Mouse (Mus musculus): ENCODE results near the gene Nf1. TPM values are rescaled to one million over a fixed set of nuclear protein-coding genes. Genes with fewer than 3 reads are reported as not detected.

Gene Nf1
- polyA plus RNA-seq, 1 experiment from 2014 or later, result 8.2 TPM

- no peaks in the 10 kb centered on the region for H3K9me3 ChIP-seq (replicated peaks; ENCODE audit: low read length)
- H3K36me3 ChIP-seq (ENCODE audit: insufficient read depth, low read length), result no peaks in the 10 kb centered on the region
- no peak overlapping the region for H3K27ac ChIP-seq
- 92% methylated on average over 5 of the region's 5 CpGs for WGBS
- H3K4me2 ChIP-seq (ENCODE audit: low read length), result no peak overlapping the region
- ATAC-seq (replicated peaks; ENCODE audit: low FRiP score, low read depth), result no peak
- H3K4me3 ChIP-seq (replicated peaks; ENCODE audit: low read depth, low read length), result no peak overlapping the region
- H3K27me3 ChIP-seq (ENCODE audit: insufficient read depth, low read length), result no peaks in the 10 kb centered on the region
- peak; percentile 55 for TF ChIP-seq CTCF (IDR thresholded peaks at IDR 0.05; ENCODE audit: low read depth)
- H3K4me1 ChIP-seq (replicated peaks; ENCODE audit: insufficient read depth, low read length), result peaks cover 11% of the 10 kb centered on the region; the same call in 1 of the 2 replicates
- no peak overlapping the region for H3K9ac ChIP-seq (ENCODE audit: low read depth, low read length)
- no peak for DNase-seq (ENCODE audit: low spot score)
Observed at GRCm38 (mm10) chr11:79336722-79337267, 2.7 kb upstream of the Nf1 start.

DNA sequence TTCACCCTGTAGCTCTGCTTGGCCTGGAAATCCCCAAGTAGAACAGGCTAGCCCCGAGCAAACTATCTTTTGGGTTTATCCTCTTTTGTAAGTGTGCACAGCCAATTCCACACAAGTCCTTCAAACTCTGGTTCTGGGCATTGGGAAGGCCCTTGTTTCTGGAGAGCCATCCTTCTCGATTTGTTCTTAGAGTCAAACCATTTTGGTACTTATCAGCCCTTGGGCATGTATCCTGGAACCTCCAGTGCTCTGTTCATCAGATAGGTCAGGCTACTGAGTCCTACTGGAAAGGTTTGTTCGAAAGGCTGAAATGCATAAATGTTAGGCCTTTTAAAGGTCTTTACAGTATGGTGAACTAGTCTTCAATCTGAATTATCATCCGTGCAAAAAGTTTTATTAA lies 872 bp upstream of the Nf1 start:
- peaks cover 11% of the 10 kb centered on the region; the same call in 1 of the 2 replicates for H3K4me1 ChIP-seq (replicated peaks; ENCODE audit: insufficient read depth, low read length)
- H3K4me3 ChIP-seq (replicated peaks; ENCODE audit: low read depth, low read length), result peak overlapping the region; percentile 95; the same call in 1 of the 2 replicates
- no peaks in the 10 kb centered on the region for H3K9me3 ChIP-seq (replicated peaks; ENCODE audit: low read length)
- H3K27me3 ChIP-seq (ENCODE audit: insufficient read depth, low read length), result no peaks in the 10 kb centered on the region
- ATAC-seq (replicated peaks; ENCODE audit: low FRiP score, low read depth) (no peak), DNase-seq (ENCODE audit: low spot score) (no peak)
- H3K9ac ChIP-seq (ENCODE audit: low read depth, low read length), result peak overlapping the region; percentile 97; the same call in 1 of the 2 replicates
- WGBS, result 46% methylated on average over 4 of the region's 4 CpGs
- peak overlapping the region; percentile 58 for H3K4me2 ChIP-seq (ENCODE audit: low read length)
- TF ChIP-seq CTCF (IDR thresholded peaks at IDR 0.05; ENCODE audit: low read depth), result no peak
- H3K27ac ChIP-seq, result no peak overlapping the region
- H3K36me3 ChIP-seq (ENCODE audit: insufficient read depth, low read length), result no peaks in the 10 kb centered on the region

DNA sequence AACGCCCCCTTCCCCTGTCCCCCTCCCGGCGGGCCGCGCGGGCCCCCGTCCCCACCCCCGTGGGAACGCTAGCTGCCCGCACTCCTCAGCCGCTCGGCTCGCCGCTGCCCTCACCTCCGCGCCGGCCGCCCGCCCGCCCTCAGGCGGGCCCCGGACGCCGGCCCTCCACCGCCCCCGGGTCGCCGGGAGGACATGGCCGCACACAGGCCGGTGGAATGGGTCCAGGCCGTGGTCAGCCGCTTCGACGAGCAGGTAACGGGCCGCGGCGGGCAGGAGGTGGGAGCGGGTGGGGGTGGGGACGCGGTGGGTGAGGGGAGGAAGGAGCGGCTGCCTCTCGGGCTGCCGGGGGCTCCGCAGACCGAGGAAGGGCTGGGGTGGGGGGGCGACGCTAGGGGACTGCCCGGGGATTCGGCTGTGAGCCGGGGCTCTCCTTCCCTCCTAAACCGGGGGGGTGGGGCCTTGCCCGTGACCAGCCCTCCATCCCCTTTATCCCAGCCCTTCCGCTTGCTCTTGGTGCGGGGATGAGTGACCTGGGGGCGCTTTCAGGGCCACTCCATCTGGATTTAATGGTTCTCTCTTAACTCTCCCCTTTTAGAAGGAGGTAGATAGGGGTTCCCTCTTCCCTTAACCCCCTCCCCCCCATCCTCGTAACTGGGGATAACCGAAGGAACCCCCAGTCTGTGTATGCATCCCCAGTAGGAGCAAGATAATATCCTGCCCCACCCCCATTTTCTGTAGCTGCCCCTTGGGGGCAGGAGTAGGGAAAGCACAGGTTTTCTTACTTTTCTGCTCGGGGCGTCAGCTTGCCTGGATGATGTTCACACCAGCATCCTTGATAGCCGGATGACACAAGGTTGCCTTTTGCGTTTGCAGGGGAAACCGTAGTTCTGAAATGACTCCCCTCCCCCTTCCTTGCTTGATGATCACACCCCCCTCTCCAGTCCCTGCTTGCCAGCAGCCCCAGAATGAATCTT lies 602 bp downstream of the Nf1 start:
- 0 out of 2 replicates have a peak, but pooled peaks cover 3% of the 10 kb centered on the region for H3K36me3 ChIP-seq (ENCODE audit: insufficient read depth, low read length)
- H3K4me2 ChIP-seq (ENCODE audit: low read length), result peak overlapping the region; percentile 87
- H3K27ac ChIP-seq, result peak overlapping the region; percentile 88
- peak overlapping the region; percentile 97 for H3K9ac ChIP-seq (ENCODE audit: low read depth, low read length)
- no peaks in the 10 kb centered on the region for H3K27me3 ChIP-seq (ENCODE audit: insufficient read depth, low read length)
- peak; percentile 74 for ATAC-seq (replicated peaks; ENCODE audit: low FRiP score, low read depth)
- WGBS, result under 1% methylated on average over 24 of the region's 63 CpGs
- no peaks in the 10 kb centered on the region for H3K9me3 ChIP-seq (replicated peaks; ENCODE audit: low read length)
- peak overlapping the region; percentile 95 for H3K4me3 ChIP-seq (replicated peaks; ENCODE audit: low read depth, low read length)
- peaks cover 11% of the 10 kb centered on the region; the same call in 1 of the 2 replicates for H3K4me1 ChIP-seq (replicated peaks; ENCODE audit: insufficient read depth, low read length)
- TF ChIP-seq CTCF (IDR thresholded peaks at IDR 0.05; ENCODE audit: low read depth), result no peak
- DNase-seq (ENCODE audit: low spot score), result peak; percentile 72

DNA sequence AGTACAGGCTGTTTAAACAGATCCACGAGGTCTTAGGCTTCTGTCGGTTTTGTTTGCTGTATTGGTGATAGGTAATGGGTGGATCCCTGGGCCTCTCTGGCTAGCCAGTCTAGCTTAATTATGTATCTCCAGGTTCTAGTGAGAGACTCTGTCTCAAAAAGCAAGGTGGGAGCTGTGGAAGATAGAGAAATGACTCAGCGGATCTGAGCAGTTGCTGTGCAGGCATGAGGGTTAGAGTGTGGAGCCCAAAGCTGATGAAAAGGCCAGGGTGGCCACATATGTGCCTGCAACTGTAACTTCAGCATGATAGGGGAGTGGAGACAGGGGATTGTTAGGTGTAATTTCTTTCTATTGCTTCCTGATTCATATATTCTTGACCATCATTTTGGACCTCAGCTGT lies 17.5 kb downstream of the Nf1 start:
- no peak overlapping the region for H3K9ac ChIP-seq (ENCODE audit: low read depth, low read length)
- H3K27me3 ChIP-seq (ENCODE audit: insufficient read depth, low read length), result no peaks in the 10 kb centered on the region
- H3K36me3 ChIP-seq (ENCODE audit: insufficient read depth, low read length), result no peaks in the 10 kb centered on the region
- no peak overlapping the region for H3K27ac ChIP-seq
- WGBS, result 84% methylated on average over 3 of the region's 3 CpGs
- H3K4me3 ChIP-seq (replicated peaks; ENCODE audit: low read depth, low read length), result no peak overlapping the region
- no peaks in the 10 kb centered on the region for H3K9me3 ChIP-seq (replicated peaks; ENCODE audit: low read length)
- DNase-seq (ENCODE audit: low spot score) (no peak), ATAC-seq (replicated peaks; ENCODE audit: low FRiP score, low read depth) (no peak)
- no peaks in the 10 kb centered on the region for H3K4me1 ChIP-seq (replicated peaks; ENCODE audit: insufficient read depth, low read length)
- no peak overlapping the region for H3K4me2 ChIP-seq (ENCODE audit: low read length)
- no peak for TF ChIP-seq CTCF (IDR thresholded peaks at IDR 0.05; ENCODE audit: low read depth)

DNA sequence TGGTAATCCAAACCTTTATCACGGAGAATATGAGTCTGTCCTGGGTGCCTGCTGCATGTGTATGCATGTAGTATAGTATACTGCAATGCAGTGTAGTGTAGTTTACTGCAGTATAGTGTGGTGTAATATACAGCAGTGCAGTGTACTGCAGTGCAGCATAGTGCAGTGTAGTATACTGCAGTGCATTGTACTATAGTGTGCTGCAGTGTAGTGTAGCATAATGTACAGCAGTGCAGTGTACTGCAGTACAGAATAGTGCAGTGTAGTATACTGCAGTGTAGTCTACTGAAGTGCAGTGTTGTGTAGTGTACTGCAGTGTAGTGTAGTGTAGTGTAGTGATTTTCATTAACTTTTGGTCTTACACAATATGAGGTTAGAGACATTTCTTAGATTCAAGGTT lies 17.9 kb downstream of the Nf1 start:
- DNase-seq (ENCODE audit: low spot score) (no peak), ATAC-seq (replicated peaks; ENCODE audit: low FRiP score, low read depth) (no peak)
- H3K4me2 ChIP-seq (ENCODE audit: low read length), result no peak overlapping the region
- no peaks in the 10 kb centered on the region for H3K36me3 ChIP-seq (ENCODE audit: insufficient read depth, low read length)
- H3K4me3 ChIP-seq (replicated peaks; ENCODE audit: low read depth, low read length), result no peak overlapping the region
- 81% methylated on average over 1 of the region's 1 CpGs for WGBS
- no peaks in the 10 kb centered on the region for H3K9me3 ChIP-seq (replicated peaks; ENCODE audit: low read length)
- no peak for TF ChIP-seq CTCF (IDR thresholded peaks at IDR 0.05; ENCODE audit: low read depth)
- H3K27ac ChIP-seq, result no peak overlapping the region
- no peak overlapping the region for H3K9ac ChIP-seq (ENCODE audit: low read depth, low read length)
- no peaks in the 10 kb centered on the region for H3K27me3 ChIP-seq (ENCODE audit: insufficient read depth, low read length)
- no peaks in the 10 kb centered on the region for H3K4me1 ChIP-seq (replicated peaks; ENCODE audit: insufficient read depth, low read length)

DNA sequence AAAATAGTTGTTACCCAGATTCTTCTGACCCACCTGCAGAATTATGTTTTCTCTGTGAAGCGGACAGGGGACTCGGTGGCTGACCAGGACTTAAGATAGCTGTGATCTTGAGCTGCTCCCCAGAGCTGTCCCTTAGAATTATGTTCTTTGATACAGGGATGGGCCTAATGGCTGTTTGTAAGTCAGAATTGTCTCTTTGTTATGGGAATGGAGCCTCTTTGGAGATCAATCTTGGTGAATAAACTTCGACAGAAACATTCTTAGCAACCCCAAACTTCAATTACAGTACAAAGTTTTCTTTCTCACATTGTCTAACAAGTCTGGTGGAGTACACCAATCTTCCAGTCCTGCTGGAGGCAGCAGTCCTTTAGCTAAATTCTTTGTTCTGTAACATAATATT lies 25.5 kb downstream of the Nf1 start:
- H3K27me3 ChIP-seq (ENCODE audit: insufficient read depth, low read length), result no peaks in the 10 kb centered on the region
- H3K36me3 ChIP-seq (ENCODE audit: insufficient read depth, low read length), result no peaks in the 10 kb centered on the region
- H3K4me3 ChIP-seq (replicated peaks; ENCODE audit: low read depth, low read length), result no peak overlapping the region
- DNase-seq (ENCODE audit: low spot score), result no peak
- no peak overlapping the region for H3K4me2 ChIP-seq (ENCODE audit: low read length)
- H3K4me1 ChIP-seq (replicated peaks; ENCODE audit: insufficient read depth, low read length), result peaks cover 9% of the 10 kb centered on the region; the same call in 1 of the 2 replicates
- no peak for ATAC-seq (replicated peaks; ENCODE audit: low FRiP score, low read depth)
- TF ChIP-seq CTCF (IDR thresholded peaks at IDR 0.05; ENCODE audit: low read depth), result no peak
- no peak overlapping the region for H3K27ac ChIP-seq
- H3K9ac ChIP-seq (ENCODE audit: low read depth, low read length), result no peak overlapping the region
- 86% methylated on average over 3 of the region's 3 CpGs for WGBS
- H3K9me3 ChIP-seq (replicated peaks; ENCODE audit: low read length), result no peaks in the 10 kb centered on the region

Data from kidney, postnatal 0 days (tissue).